Mouse (Mus musculus) thymus, postnatal 4 days (tissue): ENCODE measurements around the gene Apbb2.
A peak's percentile ranks its signal among the peaks of the same experiment; 100 is the strongest.
"Not testable (repeated sequence)": the region's sequence is repeated elsewhere in the genome, so short reads cannot be mapped to it uniquely, and the experiment has no call there.

Experiments
- DNase-seq: peaks from one replicate; pipeline ENCODE4 v3.0.0; 2021

The Apbb2 gene

DNA sequence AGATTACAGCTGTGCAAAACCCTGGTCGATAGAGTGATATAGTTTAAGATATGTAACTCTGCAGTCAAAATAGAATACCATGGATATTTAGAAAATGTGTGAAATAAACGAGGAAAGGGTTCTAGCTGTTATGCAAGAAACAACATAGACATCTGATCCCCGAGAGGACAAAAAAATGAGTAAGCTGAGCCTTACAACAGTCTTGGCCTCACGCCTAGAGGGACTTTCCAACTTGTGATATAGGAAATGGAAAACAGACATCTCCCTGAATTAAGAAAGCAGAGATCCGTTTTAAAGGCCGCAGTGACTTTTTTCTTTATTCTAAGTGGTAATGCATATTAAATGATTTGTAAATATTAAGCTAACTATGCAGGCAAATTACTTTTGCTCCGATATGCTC, 349.0 kb downstream of the Apbb2 start:
- DNase-seq: no peak

DNA sequence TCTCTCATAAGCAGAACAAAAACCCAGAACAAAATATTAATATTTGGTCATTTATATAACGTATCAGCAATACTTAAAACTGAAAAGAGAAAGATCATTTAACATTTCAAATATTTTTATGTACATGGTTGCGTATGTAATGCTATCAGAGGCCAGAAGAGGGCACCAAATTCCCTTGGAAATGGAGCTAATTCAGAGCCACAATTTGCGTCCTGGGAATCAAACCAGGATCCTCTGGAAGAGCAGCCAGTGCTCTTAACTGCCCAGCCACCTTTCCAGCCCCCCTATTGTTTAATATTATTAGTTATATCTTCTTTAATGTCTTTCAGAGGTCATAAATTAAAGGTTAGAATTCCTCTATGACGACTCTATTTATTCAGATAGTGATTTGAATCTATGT, 355.2 kb downstream of the Apbb2 start:
- DNase-seq: peak; percentile 51

DNA sequence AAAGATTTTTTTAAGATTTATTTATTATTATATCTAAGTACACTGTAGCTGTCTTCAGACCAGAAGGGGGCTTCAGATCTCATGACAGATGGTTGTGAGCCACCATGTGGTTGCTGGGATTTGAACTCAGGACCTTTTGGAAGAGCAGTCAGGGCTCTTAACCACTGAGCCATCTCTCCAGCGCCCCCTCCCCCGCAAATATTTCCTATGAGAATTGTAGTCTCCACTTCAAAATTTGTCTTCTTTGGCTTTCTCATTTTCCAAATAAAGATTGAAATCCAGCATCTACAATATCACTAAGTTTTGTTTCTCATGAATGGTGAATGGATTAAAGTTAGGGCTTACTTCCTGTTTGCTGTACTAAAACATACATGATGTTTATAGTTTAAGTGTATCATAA, 356.1 kb downstream of the Apbb2 start:
- DNase-seq: no peak

DNA sequence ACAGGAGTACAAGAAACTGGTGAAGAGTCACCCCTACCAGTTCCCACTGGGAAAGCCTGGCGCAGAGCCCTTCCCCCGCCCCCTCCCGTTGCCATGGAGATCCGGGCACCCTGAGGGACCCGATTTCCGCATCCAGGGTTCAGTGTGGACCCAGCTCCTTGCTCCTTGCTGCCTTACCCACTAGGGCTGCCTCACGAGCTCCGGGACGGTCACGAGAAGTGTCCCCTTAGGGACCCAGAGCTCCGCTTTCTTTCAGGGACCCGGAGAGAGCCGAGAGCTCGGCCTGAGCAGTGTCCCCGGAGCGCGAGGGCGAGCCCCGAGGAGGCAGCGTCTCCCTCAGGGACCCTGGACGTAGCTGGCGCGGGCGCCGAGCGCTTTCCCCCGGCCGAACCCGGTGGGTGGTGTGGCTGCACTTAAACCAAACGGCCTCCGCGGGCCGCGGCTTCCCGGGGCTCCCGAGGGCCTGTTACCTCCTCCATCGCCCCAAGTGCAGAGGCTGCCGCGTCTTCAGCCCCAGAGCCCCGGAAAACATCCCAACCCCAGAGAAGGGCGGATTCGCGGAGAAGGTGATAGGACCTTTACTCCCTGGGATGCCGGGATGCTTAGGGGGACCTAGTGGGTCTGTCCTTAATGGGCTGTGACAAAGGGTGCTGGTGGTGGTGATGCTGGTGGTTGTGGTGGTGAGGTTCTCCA, 358.7 kb downstream of the Apbb2 start, which contains the start of gene Nsun7:
Gene Nsun7 (plus strand): TSS at position 142 of the 693 bp plus-strand sequence.
- DNase-seq: peak; percentile 70

DNA sequence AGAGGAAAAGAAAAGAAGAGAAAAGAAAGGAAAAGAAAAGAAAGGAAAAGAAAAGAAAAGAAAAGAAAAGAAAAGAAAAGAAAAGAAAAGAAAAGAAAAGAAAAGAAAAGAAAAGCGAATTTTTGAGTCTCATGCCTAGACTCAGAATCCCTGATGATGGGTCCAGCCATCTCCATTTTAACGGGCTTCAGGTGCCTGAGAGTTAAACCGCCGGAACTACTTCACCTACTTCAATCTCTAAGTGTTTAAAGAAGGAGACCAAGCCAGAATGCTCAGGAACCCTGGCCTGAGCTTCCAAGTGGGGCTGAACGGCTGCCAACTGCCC, 359.2 kb downstream of the Apbb2 start:
- DNase-seq: not testable (repeated sequence)

DNA sequence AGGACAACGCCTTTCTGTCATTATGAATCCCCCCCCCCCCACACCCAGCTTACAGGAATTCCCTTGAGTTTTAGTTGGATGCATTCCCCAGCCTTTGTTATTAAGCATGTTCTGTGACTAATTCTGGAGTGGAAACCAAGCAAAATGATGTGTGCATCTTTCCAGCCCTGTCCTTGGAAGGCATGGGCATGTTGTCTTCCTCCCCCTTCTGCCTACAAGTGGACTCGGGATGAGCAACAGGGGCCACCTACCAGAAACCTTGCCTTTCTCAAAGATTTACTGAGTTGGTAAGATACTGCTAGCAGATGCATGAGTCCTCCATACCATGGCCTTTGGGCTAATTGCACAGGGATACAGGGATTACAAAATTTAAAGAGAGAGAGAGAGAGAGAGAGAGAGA, 359.6 kb downstream of the Apbb2 start:
- DNase-seq: no peak

DNA sequence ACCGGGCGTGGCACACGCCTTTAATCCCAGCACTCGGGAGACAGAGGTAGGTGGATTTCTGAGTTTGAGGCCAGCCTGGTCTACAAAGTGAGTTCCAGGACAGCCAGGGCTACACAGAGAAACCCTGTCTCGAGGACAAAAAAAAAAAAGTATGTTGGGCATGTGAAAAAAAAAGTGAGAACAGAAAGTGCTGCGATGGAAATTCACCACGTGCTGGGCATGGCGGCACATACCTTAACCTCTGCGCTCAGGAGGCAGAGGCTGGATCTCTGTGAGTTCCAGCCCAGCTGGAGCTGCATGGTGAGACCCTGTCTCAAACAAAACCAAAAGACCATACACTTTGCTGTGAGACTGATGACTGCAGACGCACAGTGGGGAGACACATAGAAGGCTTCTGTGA, 363.5 kb downstream of the Apbb2 start:
- no peak for DNase-seq

DNA sequence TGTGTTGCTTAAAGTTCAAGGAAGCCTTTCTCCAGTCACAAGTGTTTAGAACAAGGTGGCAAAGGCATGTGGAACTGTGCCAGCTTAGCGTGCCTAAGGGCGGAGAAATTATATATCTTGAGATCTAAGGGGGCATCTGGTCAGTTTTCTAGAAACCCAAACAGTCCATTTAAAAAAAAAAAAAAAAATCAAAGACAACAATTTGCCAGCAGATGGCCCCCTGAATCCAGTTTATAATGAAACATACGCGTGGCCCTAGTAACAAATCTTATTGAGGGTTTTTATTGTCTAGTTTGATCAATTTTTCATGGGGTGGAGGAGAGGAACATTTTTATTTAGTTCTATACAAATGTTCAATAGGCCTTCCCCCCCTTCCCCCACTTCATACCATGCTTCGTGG, 365.4 kb downstream of the Apbb2 start:
- DNase-seq: no peak
